Mouse (Mus musculus): ENCODE measurements around the gene Pltp. TPM values are rescaled to one million over a fixed set of nuclear protein-coding genes. Genes with fewer than 3 reads are reported as not detected.

The Pltp gene
- total and polyA plus RNA-seq, 3 experiments = 5.2 to 17.1 TPM; not detected in 1

- TF ChIP-seq ETS1 (IDR thresholded peaks at IDR 0.05; ENCODE audit: low read depth, low read length) = peak; percentile 45; the same call in 1 of the 2 replicates
- peak; percentile 31; the same call in 1 of the 2 replicates for TF ChIP-seq NELFE (IDR thresholded peaks at IDR 0.05; ENCODE audit: low read depth, low read length)
Measured at GRCm38 (mm10) chr2:164874239-164874769, 16.8 kb upstream of the Pltp start (continued).

- no peak overlapping the region for H3K4me3 ChIP-seq (ENCODE audit: control insufficient read depth in 1 of 2, insufficient read depth in 1 of 2, low read depth in 2 of 2, low read length in 2 of 2)
- no peaks in the 10 kb centered on the region for H3K27me3 ChIP-seq (ENCODE audit: control insufficient read depth in 1 of 2, insufficient read depth in 2 of 2, low read length in 2 of 2)
- no peak overlapping the region for H3K9ac ChIP-seq (ENCODE audit: control insufficient read depth, low read depth, low read length, poor library complexity, severe bottlenecking)
- peaks cover 3% of the 10 kb centered on the region for H3K79me2 ChIP-seq (ENCODE audit: control insufficient read depth, insufficient read depth, low read length, poor library complexity)
- TF ChIP-seq NRF1 (IDR thresholded peaks at IDR 0.05; ENCODE audit: insufficient read depth, low read depth, low read length, poor library complexity, severe bottlenecking) (no peak), E2F4 (IDR thresholded peaks at IDR 0.05; ENCODE audit: borderline replicate concordance, low read depth, low read length) (no peak), USF1 (IDR thresholded peaks at IDR 0.05; ENCODE audit: low read depth, low read length) (no peak), SMC3 (IDR thresholded peaks at IDR 0.05; ENCODE audit: low read depth, low read length) (no peak), MEF2A (IDR thresholded peaks at IDR 0.05; ENCODE audit: extremely low read depth, insufficient replicate concordance, low read depth, low read length, poor library complexity, severe bottlenecking) (no peak), TAL1 (IDR thresholded peaks at IDR 0.05; ENCODE audit: low read length) (no peak), CTCF (IDR thresholded peaks at IDR 0.05 in 2 of 3, conservative IDR thresholded peaks at IDR 0.05 in 1 of 3; ENCODE audit: control insufficient read depth in 1 of 3, insufficient read depth in 1 of 3, low read depth in 2 of 3, low read length in 3 of 3, poor library complexity in 1 of 3, severe bottlenecking in 1 of 3) (no peak), POLR2A (IDR thresholded peaks at IDR 0.05; ENCODE audit: control insufficient read depth in 1 of 2, insufficient read depth in 1 of 2, low read depth in 1 of 2, low read length in 2 of 2, poor library complexity in 1 of 2) (no peak), ZNF384 (IDR thresholded peaks at IDR 0.05; ENCODE audit: low read depth, low read length) (no peak), ZMIZ1 (IDR thresholded peaks at IDR 0.05; ENCODE audit: low read depth, low read length) (no peak), MXI1 (IDR thresholded peaks at IDR 0.05; ENCODE audit: low read depth, low read length) (no peak), MYC (IDR thresholded peaks at IDR 0.05; ENCODE audit: low read depth, low read length) (no peak), TCF12 (IDR thresholded peaks at IDR 0.05; ENCODE audit: low read depth, low read length) (no peak), ZKSCAN1 (IDR thresholded peaks at IDR 0.05; ENCODE audit: low read depth, low read length) (no peak), BHLHE40 (IDR thresholded peaks at IDR 0.05; ENCODE audit: borderline replicate concordance, low read depth, low read length) (no peak), GABPA (IDR thresholded peaks at IDR 0.05; ENCODE audit: low read depth, low read length) (no peak)
- no peak for DNase-seq (ENCODE audit: low read depth, low spot score)
- no peak overlapping the region for H3K27ac ChIP-seq (ENCODE audit: control insufficient read depth, low read depth, low read length)
- H3K9me3 ChIP-seq (replicated peaks; ENCODE audit: insufficient read depth, low read length) = no peaks in the 10 kb centered on the region
- peaks cover 15 to 28% of the 10 kb centered on the region in 2 experiments for H3K4me1 ChIP-seq (ENCODE audit: control insufficient read depth in 1 of 2, insufficient read depth in 2 of 2, low read length in 2 of 2)
- peaks cover 0 to 16% of the 10 kb centered on the region in 2 experiments; a peak in 2 of 4 replicates for H3K36me3 ChIP-seq (ENCODE audit: control insufficient read depth in 1 of 2, insufficient read depth in 2 of 2, low read length in 2 of 2)
Measured at GRCm38 (mm10) chr2:164873621-164874020, 16.1 kb upstream of the Pltp start.
